Mouse (Mus musculus): ENCODE results near the gene Nrxn2.

GRCm38 (mm10) chr19:6452672-6453310 lies 34.3 kb downstream of the Nrxn2 start:
- TF ChIP-seq CTCF (IDR thresholded peaks at IDR 0.05; ENCODE audit: low read depth, low read length) (no peak), POLR2A (IDR thresholded peaks at IDR 0.05; ENCODE audit: insufficient read depth, low read length) (no peak), EP300 (IDR thresholded peaks at IDR 0.05; ENCODE audit: insufficient read depth, low read depth, low read length) (0 out of 2 replicates have a peak, but pooled peaks have one; percentile 23)

Measured in ES-Bruce4 (cell line).